Mouse (Mus musculus) CH12.LX (cell line): ENCODE data around the gene Mvb12b. TPM values are rescaled to one million over a fixed set of nuclear protein-coding genes. Genes with fewer than 3 reads are reported as not detected.

Source experiments
- DNase-seq: peaks from one replicate; pipeline ENCODE4 v3.0.0-alpha.2; 2013; ENCODE audit errors: extremely low read depth
- H3K27ac ChIP-seq: 2 replicates; pipeline ENCODE4 v1.5.1; 2012; ENCODE audit warnings: low read depth, mild to moderate bottlenecking, control low read depth, moderate library complexity; ENCODE audit not compliant: insufficient read depth
- H3K27me3 ChIP-seq: replicated peaks from 2 replicates; pipeline ENCODE3; 2012; ENCODE audit warnings: inconsistent platforms
- H3K36me3 ChIP-seq, 2 experiments: replicated peaks in 1 of 2; 2 replicates each; pipeline versions ENCODE3 to v1.6.1; 2012; ENCODE audit warnings: inconsistent platforms in 1 of 2, low read length in 1 of 2, mild to moderate bottlenecking in 1 of 2, mixed read lengths in 1 of 2, moderate library complexity in 1 of 2; ENCODE audit not compliant: control insufficient read depth in 1 of 2, insufficient read depth in 1 of 2
- H3K4me1 ChIP-seq, 2 experiments: 2 replicates each; pipeline ENCODE4 v1.6.1; 2012; ENCODE audit warnings: inconsistent platforms in 1 of 2, moderate library complexity in 1 of 2; ENCODE audit not compliant: insufficient read depth in 2 of 2, control insufficient read depth in 1 of 2
- H3K4me2 ChIP-seq: 2 replicates; pipeline ENCODE4 v1.6.1; 2012; ENCODE audit warnings: low read depth, mild to moderate bottlenecking, control low read depth; ENCODE audit not compliant: poor library complexity, insufficient read depth, severe bottlenecking
- H3K4me3 ChIP-seq, 3 experiments: fragments of 150-350 bp in 1 of 3; sonication (generic) in 1 of 3; replicated peaks in 1 of 3; 2 replicates each; pipeline versions ENCODE3 to v1.5.1; 2011 to 2012; ENCODE audit warnings: low read depth in 2 of 3, low read length in 2 of 3, mild to moderate bottlenecking in 2 of 3, moderate library complexity in 2 of 3, control low read depth in 1 of 3, improper control_type of control experiment in 1 of 3, inconsistent platforms in 1 of 3, mixed read lengths in 1 of 3; ENCODE audit not compliant: poor library complexity in 1 of 3
- H3K79me2 ChIP-seq: replicated peaks from 2 replicates; pipeline ENCODE4 v1.6.1; 2012; ENCODE audit warnings: mild to moderate bottlenecking, moderate library complexity; ENCODE audit not compliant: control insufficient read depth, poor library complexity, insufficient read depth, severe bottlenecking; ENCODE audit errors: extremely low read depth
- H3K9ac ChIP-seq: 2 replicates; pipeline ENCODE4 v1.6.1; 2012; ENCODE audit warnings: low read depth, mild to moderate bottlenecking, control low read depth, moderate library complexity; ENCODE audit not compliant: insufficient read depth
- H3K9me3 ChIP-seq: replicated peaks from 2 replicates; pipeline ENCODE3; 2012; ENCODE audit warnings: low read length, inconsistent platforms, mixed read lengths
- BHLHE40 ChIP-seq: IDR thresholded peaks from 2 replicates; pipeline ENCODE4 v1.6.1; 2011; ENCODE audit warnings: mild to moderate bottlenecking, low read depth, low read length, improper control_type of control experiment
- E2F4 ChIP-seq: IDR thresholded peaks from 2 replicates; pipeline ENCODE4 v1.6.1; 2011; ENCODE audit warnings: low read depth, low read length, improper control_type of control experiment; ENCODE audit not compliant: insufficient replicate concordance
- EP300 ChIP-seq: IDR thresholded peaks from 2 replicates; pipeline ENCODE4 v1.6.1; 2011; ENCODE audit warnings: low read length, improper control_type of control experiment
- ETS1 ChIP-seq: conservative IDR thresholded peaks from 2 replicates; pipeline ENCODE4 v1.6.1; 2012; ENCODE audit warnings: low read depth, mild to moderate bottlenecking, inconsistent platforms, low read length, improper control_type of control experiment, moderate library complexity
- GABPA ChIP-seq: IDR thresholded peaks from 2 replicates; pipeline ENCODE4 v1.6.1; 2012; ENCODE audit warnings: low read depth, low read length, improper control_type of control experiment, inconsistent platforms; ENCODE audit not compliant: insufficient replicate concordance
- IRF4 ChIP-seq: IDR thresholded peaks from 2 replicates; pipeline ENCODE4 v1.6.1; 2014; ENCODE audit warnings: low read depth, mild to moderate bottlenecking, inconsistent platforms, low read length, improper control_type of control experiment
- MEF2A ChIP-seq: IDR thresholded peaks from 2 replicates; pipeline ENCODE4 v1.6.1; 2014; ENCODE audit warnings: low read depth, mild to moderate bottlenecking, inconsistent platforms, low read length, improper control_type of control experiment, borderline replicate concordance
- POLR2AphosphoS2 ChIP-seq: IDR thresholded peaks from 2 replicates; pipeline ENCODE4 v1.6.1; 2011; ENCODE audit warnings: low read depth, low read length, improper control_type of control experiment
- RAD21 ChIP-seq: IDR thresholded peaks from 2 replicates; pipeline ENCODE4 v1.6.1; 2011; ENCODE audit warnings: low read depth, mild to moderate bottlenecking, low read length, improper control_type of control experiment, moderate library complexity
- ZC3H11A ChIP-seq: IDR thresholded peaks from 2 replicates; pipeline ENCODE4 v1.6.1; 2012; ENCODE audit warnings: low read depth, mild to moderate bottlenecking, inconsistent platforms, low read length, improper control_type of control experiment
- ZKSCAN1 ChIP-seq: IDR thresholded peaks from 2 replicates; pipeline ENCODE4 v1.6.1; 2012; ENCODE audit warnings: low read depth, inconsistent platforms, low read length, improper control_type of control experiment, borderline replicate concordance
- ZMIZ1 ChIP-seq: IDR thresholded peaks from 2 replicates; pipeline ENCODE4 v1.6.1; 2012; ENCODE audit warnings: low read depth, mild to moderate bottlenecking, inconsistent platforms, low read length, improper control_type of control experiment
- dilution Hi-C: fragments of 300-500 bp; cut with MboI; formaldehyde crosslinking; loops from 2 replicates; pipeline ENCODE4 v1.14.3; 2020; ENCODE audit warnings: low sequenced_read_pairs; ENCODE audit not compliant: extremely low pct_unique_long_range_greater_than_20kb, extremely low pct_ligation_motif_present
- in situ Hi-C: fragments of 300-500 bp; cut with MboI; formaldehyde crosslinking; loops from 3 replicates; pipeline ENCODE4 v1.14.3; 2019; ENCODE audit warnings: low sequenced_read_pairs, low pct_ligation_motif_present, low pct_unique_long_range_greater_than_20kb, mixed read lengths
- polyA plus RNA-seq: library from polyadenylated mRNA; unstranded; fragments of >175 nt; gene quantifications from 2 replicates; pipeline ENCODE4 v1.2.1, GENCODE M21; 2012; ENCODE audit warnings: low read depth; ENCODE audit not compliant: insufficient read length
- total RNA-seq, 2 experiments: library from RNA; depleted of rRNA; stranded (reverse); fragments of 300-350 nt in 1 of 2; fragments of >200 nt in 1 of 2; gene quantifications; 2 replicates each; pipeline ENCODE4 v1.2.3; 2012 to 2014

Mvb12b gene
- total and polyA plus RNA-seq, 3 experiments: 3.0 to 16.7 (median 5.3) TPM

GRCm38 (mm10) chr2:33878437-33878836 lies 9.3 kb downstream of the Mvb12b start:
- no peak overlapping the region for H3K4me3 ChIP-seq
- no peak for DNase-seq
- TF ChIP-seq RAD21 (no peak), ZKSCAN1 (no peak), MEF2A (no peak), GABPA (no peak), ZMIZ1 (no peak), EP300 (no peak), BHLHE40 (no peak), POLR2AphosphoS2 (no peak), ZC3H11A (no peak), IRF4 (no peak), ETS1 (no peak)
- in situ Hi-C loops (no loop called here), dilution Hi-C loops (no loop called here)
- H3K79me2 ChIP-seq: peaks cover 2% of the 10 kb centered on the region
- H3K27me3 ChIP-seq: no peaks in the 10 kb centered on the region
- H3K27ac ChIP-seq: no peak overlapping the region
- H3K4me2 ChIP-seq: no peak overlapping the region
- H3K9me3 ChIP-seq: no peaks in the 10 kb centered on the region
- H3K4me1 ChIP-seq: peaks cover 0 to 8% of the 10 kb centered on the region in 2 experiments; a peak in 2 of 4 replicates
- H3K9ac ChIP-seq: no peak overlapping the region
- peaks cover 8 to 12% of the 10 kb centered on the region in 2 experiments for H3K36me3 ChIP-seq

- no peak overlapping the region for H3K27ac ChIP-seq
- no peaks in the 10 kb centered on the region for H3K9me3 ChIP-seq
- no peak for DNase-seq
- in situ Hi-C loops (no loop called here), dilution Hi-C loops (no loop called here)
- peaks cover 0 to 8% of the 10 kb centered on the region in 2 experiments; a peak in 2 of 4 replicates for H3K4me1 ChIP-seq
- H3K4me2 ChIP-seq: no peak overlapping the region
- TF ChIP-seq E2F4: no peak
- H3K79me2 ChIP-seq: peaks cover 2% of the 10 kb centered on the region
- no peaks in the 10 kb centered on the region for H3K27me3 ChIP-seq
- H3K9ac ChIP-seq: no peak overlapping the region
- peaks cover 14 to 18% of the 10 kb centered on the region in 2 experiments for H3K36me3 ChIP-seq
- H3K4me3 ChIP-seq: no peak overlapping the region
These were observed 9.9 kb downstream of the Mvb12b start for GRCm38 (mm10) chr2:33877663-33878360.
